Mouse (Mus musculus): ENCODE measurements around the gene Inafm1. TPM values are rescaled to one million over a fixed set of nuclear protein-coding genes. Genes with fewer than 3 reads are reported as not detected.

Inafm1 gene
- total RNA-seq, 1 experiment from 2014 or later: 16.4 TPM

DNA sequence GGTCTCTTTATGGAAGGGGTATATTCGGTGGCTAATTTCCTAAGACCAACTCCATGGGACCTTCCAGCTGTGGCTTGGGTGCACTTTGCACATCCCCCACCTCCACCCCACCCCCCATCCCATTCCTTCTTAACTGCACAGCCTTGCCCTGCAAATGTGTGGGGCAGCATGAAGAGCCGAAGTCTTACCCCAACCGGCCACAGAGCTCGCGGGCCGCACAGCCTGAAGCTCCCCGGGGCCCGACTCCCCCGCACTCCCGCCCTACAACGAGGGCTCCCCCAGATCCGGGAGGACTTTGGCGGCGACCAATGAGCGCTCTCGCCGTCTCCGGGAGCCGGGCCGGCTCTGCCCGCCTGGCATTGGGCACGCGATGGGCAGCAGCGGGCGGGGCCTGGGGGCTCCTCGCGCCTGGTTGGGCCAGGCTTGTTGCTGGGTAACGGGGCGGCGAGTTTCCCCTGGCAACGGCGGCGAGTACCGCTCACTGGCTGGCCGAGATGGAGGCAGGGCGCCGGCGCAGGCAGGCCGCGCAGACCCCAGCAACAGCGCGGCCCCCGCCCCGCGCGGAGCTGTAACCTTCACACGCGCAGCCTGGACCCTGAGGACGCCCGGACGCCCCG lies 26.1 kb upstream of the Inafm1 start:
- ATAC-seq (replicated peaks; ENCODE audit: insufficient number of reproducible peaks, low FRiP score, low TSS enrichment, poor library complexity, severe bottlenecking): peak; percentile 52

- no peak for ATAC-seq (replicated peaks; ENCODE audit: insufficient number of reproducible peaks, low FRiP score, low TSS enrichment, poor library complexity, severe bottlenecking)
Observed at GRCm38 (mm10) chr7:16298927-16299326, 25.5 kb upstream of the Inafm1 start.

DNA sequence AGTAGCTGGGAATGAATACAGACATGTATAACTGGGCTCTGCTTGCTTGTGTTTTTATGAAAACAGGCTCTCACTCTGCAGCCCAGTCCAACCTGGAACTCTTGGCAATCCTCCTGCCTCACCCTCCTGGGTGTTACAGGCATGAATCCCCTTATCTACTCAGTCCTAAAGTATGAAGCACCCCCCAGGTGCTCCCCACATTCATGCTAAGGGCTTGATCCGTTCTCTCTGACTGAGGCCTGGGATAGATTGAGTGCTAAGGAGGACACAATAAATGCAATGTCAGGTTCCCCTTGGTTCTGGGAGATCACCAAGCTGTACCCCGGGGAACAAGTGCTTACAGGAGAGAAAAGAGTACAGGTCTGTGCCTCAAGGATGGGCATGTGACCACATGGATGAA lies 24.2 kb upstream of the Inafm1 start:
- no peak for ATAC-seq (replicated peaks; ENCODE audit: insufficient number of reproducible peaks, low FRiP score, low TSS enrichment, poor library complexity, severe bottlenecking)

DNA sequence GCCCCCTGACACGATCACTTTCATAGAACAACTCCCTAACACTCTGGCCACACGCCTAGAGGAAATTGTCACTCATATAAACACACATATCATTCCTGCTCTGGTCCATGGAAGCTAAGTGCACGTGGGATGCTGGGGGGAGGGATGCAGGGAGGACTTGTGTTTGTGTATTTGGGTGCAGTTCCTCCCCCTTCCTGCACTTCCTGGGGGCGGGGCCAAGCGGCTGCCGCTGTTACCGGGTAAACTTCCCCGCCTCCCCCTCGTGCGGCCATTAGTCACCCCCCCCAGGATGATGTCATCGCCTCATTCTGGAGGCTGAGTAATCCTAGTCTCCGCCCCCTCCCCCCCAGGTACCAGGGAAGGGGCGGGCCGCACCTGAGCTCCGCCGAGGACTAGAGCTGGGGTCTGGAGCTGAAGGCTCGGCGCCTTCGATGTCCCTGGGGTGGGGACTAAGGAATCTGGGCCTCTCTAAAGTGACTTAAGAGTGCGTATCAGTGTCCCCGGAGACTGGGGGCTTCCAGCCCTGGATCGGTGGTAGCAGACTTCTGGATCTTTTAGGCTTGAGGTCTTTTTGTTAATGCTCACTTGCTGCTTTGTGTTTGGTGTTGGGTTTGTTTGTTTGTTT lies 23.5 kb upstream of the Inafm1 start:
- ATAC-seq (replicated peaks; ENCODE audit: insufficient number of reproducible peaks, low FRiP score, low TSS enrichment, poor library complexity, severe bottlenecking): peak; percentile 66

DNA sequence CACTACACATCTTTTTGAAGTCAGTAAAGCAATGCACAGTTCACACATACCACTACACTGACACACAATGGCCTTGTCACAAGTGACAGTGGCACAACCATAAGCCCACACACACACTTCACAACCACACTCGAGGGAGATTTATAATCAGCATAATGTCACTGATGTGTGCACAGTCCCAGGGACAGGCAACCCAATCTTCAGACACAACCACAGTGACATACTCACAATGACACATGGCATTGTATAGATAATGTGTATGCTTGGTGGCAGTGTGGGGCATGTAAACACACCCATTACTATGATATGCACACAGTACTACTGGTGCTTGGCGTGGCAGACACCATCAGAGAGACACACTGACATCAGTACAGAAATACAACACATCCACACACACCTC lies 22.7 kb upstream of the Inafm1 start:
- ATAC-seq (replicated peaks; ENCODE audit: insufficient number of reproducible peaks, low FRiP score, low TSS enrichment, poor library complexity, severe bottlenecking): no peak

GRCm38 (mm10) chr7:16295321-16295900 lies 22.0 kb upstream of the Inafm1 start:
- ATAC-seq (replicated peaks; ENCODE audit: insufficient number of reproducible peaks, low FRiP score, low TSS enrichment, poor library complexity, severe bottlenecking): peak; percentile 63

GRCm38 (mm10) chr7:16294837-16295236 lies 21.4 kb upstream of the Inafm1 start:
- ATAC-seq (replicated peaks; ENCODE audit: insufficient number of reproducible peaks, low FRiP score, low TSS enrichment, poor library complexity, severe bottlenecking): peak; percentile 84

DNA sequence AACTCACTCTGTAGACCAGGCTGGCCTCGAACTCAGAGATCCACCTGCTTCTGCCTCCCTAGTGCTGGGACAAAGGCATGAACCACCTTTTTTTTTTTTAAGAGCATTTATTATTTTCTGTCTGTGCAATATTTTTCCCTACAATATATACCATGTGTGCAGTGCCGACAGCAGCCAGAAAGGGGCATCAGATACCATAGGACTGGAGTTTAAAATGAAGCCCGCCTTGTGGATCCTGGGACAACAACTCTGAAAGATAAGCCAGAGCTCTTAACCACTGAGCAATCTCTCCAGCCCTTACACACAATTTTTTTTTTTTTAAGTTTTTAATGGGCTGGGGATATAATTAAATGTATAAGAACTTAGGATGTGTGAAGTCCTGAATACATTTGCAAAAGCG lies 20.9 kb upstream of the Inafm1 start:
- no peak for ATAC-seq (replicated peaks; ENCODE audit: insufficient number of reproducible peaks, low FRiP score, low TSS enrichment, poor library complexity, severe bottlenecking)

GRCm38 (mm10) chr7:16287791-16288190 lies 14.4 kb upstream of the Inafm1 start:
- ATAC-seq (replicated peaks; ENCODE audit: insufficient number of reproducible peaks, low FRiP score, low TSS enrichment, poor library complexity, severe bottlenecking): no peak

- no peak for ATAC-seq (replicated peaks; ENCODE audit: insufficient number of reproducible peaks, low FRiP score, low TSS enrichment, poor library complexity, severe bottlenecking)
Observed at GRCm38 (mm10) chr7:16287016-16287415, 13.6 kb upstream of the Inafm1 start.

DNA sequence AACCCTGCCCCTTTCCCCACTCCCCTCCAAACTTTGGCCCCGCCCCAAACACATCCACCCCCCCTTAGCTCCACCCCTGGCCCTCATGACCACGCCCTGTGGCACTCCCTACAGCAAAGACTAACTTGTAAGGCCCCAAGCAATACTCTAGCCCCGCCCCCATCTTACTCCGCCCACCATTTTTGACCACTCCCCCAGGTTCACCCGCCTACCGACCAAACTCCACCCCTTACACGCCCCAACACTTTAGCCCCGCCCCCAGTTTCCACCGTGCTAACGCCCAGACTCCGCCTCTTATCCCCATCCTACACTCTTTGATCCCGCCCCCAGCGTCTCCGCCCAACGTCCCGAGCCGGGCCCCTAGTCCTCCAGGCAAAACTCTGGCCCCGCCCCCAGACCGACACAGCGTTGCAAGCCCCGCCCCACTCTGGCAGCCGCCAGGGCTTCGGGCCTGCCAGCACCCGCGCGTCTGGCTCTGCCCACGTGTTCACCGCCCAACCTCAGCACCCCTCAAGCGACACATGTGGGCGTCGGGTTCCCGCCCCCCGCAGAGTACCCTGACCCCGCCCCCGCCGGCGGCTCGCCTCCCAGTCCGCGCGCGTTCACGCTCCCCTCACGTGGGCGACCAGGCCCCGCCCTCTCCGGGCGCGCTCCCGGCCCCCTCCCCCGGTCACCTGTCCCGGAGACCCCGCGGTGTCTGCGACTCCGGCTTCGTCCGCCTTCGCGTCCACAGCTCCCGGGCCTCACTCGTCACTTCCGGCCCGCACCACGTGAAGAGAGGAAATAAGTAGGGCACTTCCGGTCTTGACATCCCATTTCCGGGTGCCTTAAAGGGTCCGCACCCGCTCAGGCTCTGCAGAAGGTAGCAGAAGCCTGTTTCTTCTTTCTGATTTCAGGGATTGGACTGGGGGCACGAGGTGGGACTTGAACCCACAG lies 12.9 kb upstream of the Inafm1 start, which contains the start of gene Ccdc9:
TSS of gene Ccdc9 (minus strand) at position 770 of the 936 bp plus-strand sequence.
- peak; percentile 81 for ATAC-seq (replicated peaks; ENCODE audit: insufficient number of reproducible peaks, low FRiP score, low TSS enrichment, poor library complexity, severe bottlenecking)

- peak; percentile 27 for ATAC-seq (replicated peaks; ENCODE audit: insufficient number of reproducible peaks, low FRiP score, low TSS enrichment, poor library complexity, severe bottlenecking)
Observed at GRCm38 (mm10) chr7:16285450-16286025, 12.1 kb upstream of the Inafm1 start.

DNA sequence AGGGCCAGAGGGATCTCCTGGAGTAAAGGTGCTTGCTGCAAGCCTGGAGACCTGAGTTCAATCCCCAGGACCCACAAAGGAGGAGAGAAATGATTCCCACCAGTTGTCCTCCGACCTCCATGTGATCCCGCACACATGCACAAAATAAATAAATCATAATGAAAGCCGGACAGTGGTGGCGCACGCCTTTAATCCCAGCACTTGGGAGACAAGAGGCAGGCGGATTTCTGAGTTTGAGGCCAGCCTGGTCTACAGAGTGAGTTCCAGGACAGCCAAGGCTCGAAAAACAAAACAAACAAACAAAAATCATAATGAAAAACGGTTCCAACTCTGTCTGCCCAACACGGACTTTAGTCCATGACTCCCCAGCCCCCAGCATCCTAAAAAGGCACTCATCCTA lies 11.5 kb upstream of the Inafm1 start:
- no peak for ATAC-seq (replicated peaks; ENCODE audit: insufficient number of reproducible peaks, low FRiP score, low TSS enrichment, poor library complexity, severe bottlenecking)

GRCm38 (mm10) chr7:16284001-16284400 lies 10.6 kb upstream of the Inafm1 start:
- ATAC-seq (replicated peaks; ENCODE audit: insufficient number of reproducible peaks, low FRiP score, low TSS enrichment, poor library complexity, severe bottlenecking): no peak

DNA sequence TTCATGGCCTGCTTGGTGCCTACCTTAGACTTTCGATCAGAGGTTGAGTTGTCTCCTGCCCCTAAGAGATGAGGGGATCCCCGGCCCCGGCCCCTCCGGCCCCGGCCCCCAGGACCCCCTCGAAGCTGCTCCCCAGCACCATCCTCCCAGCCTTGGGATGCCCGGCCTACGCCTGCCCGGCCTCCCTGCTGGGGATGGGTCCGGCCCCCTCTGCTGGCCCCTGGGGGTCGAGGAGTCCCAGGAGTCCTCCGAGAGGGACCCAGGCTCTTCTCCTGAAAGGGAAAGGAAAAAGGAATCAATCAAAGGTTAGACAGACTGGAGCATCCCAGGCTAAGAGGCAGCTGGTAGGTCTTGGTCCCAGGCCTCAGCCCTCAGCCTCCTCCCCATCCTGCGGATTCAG lies 8.9 kb upstream of the Inafm1 start:
- ATAC-seq (replicated peaks; ENCODE audit: insufficient number of reproducible peaks, low FRiP score, low TSS enrichment, poor library complexity, severe bottlenecking): no peak

- ATAC-seq (replicated peaks; ENCODE audit: insufficient number of reproducible peaks, low FRiP score, low TSS enrichment, poor library complexity, severe bottlenecking): no peak
Observed at GRCm38 (mm10) chr7:16280721-16281120, 7.3 kb upstream of the Inafm1 start.

DNA sequence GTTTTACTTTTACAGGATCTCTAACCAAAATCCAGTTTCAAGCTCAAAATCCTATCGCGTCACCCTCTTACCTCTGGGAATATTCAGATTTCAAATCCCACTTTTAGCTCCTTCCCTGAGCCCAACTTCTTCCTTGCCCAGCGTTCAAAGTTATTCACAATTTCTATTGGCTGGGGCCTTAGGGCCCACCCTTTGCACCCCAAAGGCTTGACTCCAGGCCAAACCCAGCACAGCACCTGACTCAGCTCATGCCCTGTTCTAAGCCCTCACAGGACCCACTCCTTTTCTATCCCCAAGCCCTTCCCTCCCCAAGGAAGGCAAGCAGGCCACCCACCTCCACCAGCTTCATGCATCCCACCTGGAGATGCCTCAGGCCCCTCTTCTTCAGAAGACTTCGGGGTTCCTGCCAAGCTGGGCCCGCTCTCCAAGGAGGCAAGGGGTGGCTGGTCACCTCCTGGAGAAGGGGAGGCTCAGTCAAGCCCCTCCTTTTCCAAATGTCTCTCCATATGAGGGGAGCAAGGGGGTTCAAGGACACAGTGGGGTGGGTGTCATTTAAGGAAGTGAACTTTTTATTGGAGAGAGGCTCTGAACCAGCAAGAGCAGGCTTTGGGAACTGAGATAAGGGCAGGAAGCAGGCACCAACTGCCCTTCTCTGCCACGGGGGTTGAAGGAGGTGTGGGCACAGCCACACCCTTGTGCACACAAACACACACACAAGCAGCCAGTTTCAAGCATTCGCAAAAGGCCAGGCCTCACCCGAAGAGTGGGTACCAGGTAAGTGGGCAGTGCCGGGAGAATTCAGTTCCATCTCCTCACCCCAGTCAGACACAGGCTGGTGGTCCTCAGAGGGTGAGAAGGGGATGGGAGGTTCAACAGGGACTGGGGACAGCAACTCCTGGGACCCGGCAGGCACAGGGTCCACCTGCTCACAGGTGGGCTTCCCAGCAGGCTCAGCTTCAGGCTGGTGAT lies 1.8 kb upstream of the Inafm1 start:
- no peak for ATAC-seq (replicated peaks; ENCODE audit: insufficient number of reproducible peaks, low FRiP score, low TSS enrichment, poor library complexity, severe bottlenecking)

DNA sequence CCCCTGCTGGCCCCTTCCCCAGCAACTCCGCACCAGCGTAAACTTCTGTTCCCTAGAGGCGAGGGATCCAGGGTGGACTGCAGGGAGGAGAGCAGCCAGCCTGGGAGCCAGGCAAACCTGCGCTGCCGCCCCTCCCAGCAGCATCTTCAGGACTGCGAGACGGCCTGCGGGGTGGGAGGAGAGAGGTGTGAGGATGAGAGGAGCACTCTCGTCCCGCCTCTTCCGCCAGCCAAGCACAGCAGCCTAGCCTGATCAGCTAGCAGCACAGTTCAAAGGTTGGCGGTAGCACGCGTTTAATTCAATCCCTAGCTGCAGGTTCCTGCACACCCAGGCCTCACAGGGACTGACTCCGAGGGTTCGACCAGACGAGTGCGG lies 336 bp upstream of the Inafm1 start:
- peak; percentile 56 for ATAC-seq (replicated peaks; ENCODE audit: insufficient number of reproducible peaks, low FRiP score, low TSS enrichment, poor library complexity, severe bottlenecking)
